Mouse (Mus musculus): Measurements from ENCODE around the gene Slc25a34. TPM values are rescaled to one million over a fixed set of nuclear protein-coding genes. Genes with fewer than 3 reads are reported as not detected.

The Slc25a34 gene
- polyA plus RNA-seq, 1 experiment, result 3.9 TPM

GRCm38 (mm10) chr4:141622091-141622490 is 1.5 kb downstream of the Slc25a34 start:
- DNase-seq, result no peak
- H3K4me1 ChIP-seq (ENCODE audit: control insufficient read depth, insufficient read depth, low read length), result peaks cover 13% of the 10 kb centered on the region
- TF ChIP-seq CTCF (IDR thresholded peaks at IDR 0.05; ENCODE audit: insufficient read depth, low read length), result no peak
- no peak for TF ChIP-seq POLR2A (IDR thresholded peaks at IDR 0.05; ENCODE audit: borderline replicate concordance, extremely low read depth, low read depth, low read length)
- H3K4me3 ChIP-seq (replicated peaks; ENCODE audit: extremely low read depth, low read depth, low read length), result no peak overlapping the region
- WGBS, result 84% methylated on average over 8 of the region's 8 CpGs

- DNase-seq, result no peak
- 79% methylated on average over 8 of the region's 8 CpGs for WGBS
- TF ChIP-seq POLR2A (IDR thresholded peaks at IDR 0.05; ENCODE audit: borderline replicate concordance, extremely low read depth, low read depth, low read length), result no peak
- TF ChIP-seq CTCF (IDR thresholded peaks at IDR 0.05; ENCODE audit: insufficient read depth, low read length), result no peak
- peaks cover 13% of the 10 kb centered on the region for H3K4me1 ChIP-seq (ENCODE audit: control insufficient read depth, insufficient read depth, low read length)
- no peak overlapping the region for H3K4me3 ChIP-seq (replicated peaks; ENCODE audit: extremely low read depth, low read depth, low read length)
Observed at GRCm38 (mm10) chr4:141621297-141621696, 2.3 kb downstream of the Slc25a34 start.

GRCm38 (mm10) chr4:141619299-141619883 is 4.2 kb downstream of the Slc25a34 start:
- no peak for TF ChIP-seq POLR2A (IDR thresholded peaks at IDR 0.05; ENCODE audit: borderline replicate concordance, extremely low read depth, low read depth, low read length)
- TF ChIP-seq CTCF (IDR thresholded peaks at IDR 0.05; ENCODE audit: insufficient read depth, low read length), result no peak
- Histone ChIP-seq H3K4me3 (replicated peaks; ENCODE audit: extremely low read depth, low read depth, low read length) (no peak overlapping the region), H3K4me1 (ENCODE audit: control insufficient read depth, insufficient read depth, low read length) (peaks cover 13% of the 10 kb centered on the region)
- WGBS, result 82% methylated on average over 9 of the region's 9 CpGs
- DNase-seq, result no peak

- TF ChIP-seq POLR2A (IDR thresholded peaks at IDR 0.05; ENCODE audit: borderline replicate concordance, extremely low read depth, low read depth, low read length), result no peak
- peak; percentile 71 for TF ChIP-seq CTCF (IDR thresholded peaks at IDR 0.05; ENCODE audit: insufficient read depth, low read length)
- Histone ChIP-seq H3K4me1 (ENCODE audit: control insufficient read depth, insufficient read depth, low read length) (peaks cover 13% of the 10 kb centered on the region), H3K4me3 (replicated peaks; ENCODE audit: extremely low read depth, low read depth, low read length) (peak within 1 kb of the TSS; percentile 30)
- 14% methylated on average over 20 of the region's 20 CpGs for WGBS
- DNase-seq, result peak; percentile 52
Observed at GRCm38 (mm10) chr4:141618565-141619243, 4.9 kb downstream of the Slc25a34 start, which contains the start of gene Tmem82. Tmem82 (minus strand) TSS chr4:141618633.

GRCm38 (mm10) chr4:141617863-141618564 is 5.6 kb downstream of the Slc25a34 start:
- no peak for TF ChIP-seq CTCF (IDR thresholded peaks at IDR 0.05; ENCODE audit: insufficient read depth, low read length)
- no peak for TF ChIP-seq POLR2A (IDR thresholded peaks at IDR 0.05; ENCODE audit: borderline replicate concordance, extremely low read depth, low read depth, low read length)
- Histone ChIP-seq H3K4me3 (replicated peaks; ENCODE audit: extremely low read depth, low read depth, low read length) (peak overlapping the region; percentile 30), H3K4me1 (ENCODE audit: control insufficient read depth, insufficient read depth, low read length) (peaks cover 9% of the 10 kb centered on the region)
- WGBS, result 15% methylated on average over 21 of the region's 22 CpGs
- DNase-seq, result peak; percentile 49

- Histone ChIP-seq H3K4me1 (ENCODE audit: control insufficient read depth, insufficient read depth, low read length) (peaks cover 9% of the 10 kb centered on the region), H3K4me3 (replicated peaks; ENCODE audit: extremely low read depth, low read depth, low read length) (peak overlapping the region; percentile 30)
- TF ChIP-seq POLR2A (IDR thresholded peaks at IDR 0.05; ENCODE audit: borderline replicate concordance, extremely low read depth, low read depth, low read length), result no peak
- TF ChIP-seq CTCF (IDR thresholded peaks at IDR 0.05; ENCODE audit: insufficient read depth, low read length), result peak; percentile 32; the same call in 1 of the 2 replicates
- DNase-seq, result peak; percentile 60
- WGBS, result 7% methylated on average over 20 of the region's 20 CpGs
Observed at GRCm38 (mm10) chr4:141617299-141617698, 6.3 kb downstream of the Slc25a34 start.

- Histone ChIP-seq H3K4me1 (ENCODE audit: control insufficient read depth, insufficient read depth, low read length) (peaks cover 9% of the 10 kb centered on the region), H3K4me3 (replicated peaks; ENCODE audit: extremely low read depth, low read depth, low read length) (no peak overlapping the region)
- 77% methylated on average over 6 of the region's 6 CpGs for WGBS
- TF ChIP-seq POLR2A (IDR thresholded peaks at IDR 0.05; ENCODE audit: borderline replicate concordance, extremely low read depth, low read depth, low read length) (no peak), CTCF (IDR thresholded peaks at IDR 0.05; ENCODE audit: insufficient read depth, low read length) (no peak)
- DNase-seq, result no peak
Observed at GRCm38 (mm10) chr4:141616811-141617210, 6.8 kb downstream of the Slc25a34 start.

- Histone ChIP-seq H3K4me3 (replicated peaks; ENCODE audit: extremely low read depth, low read depth, low read length) (no peak overlapping the region), H3K4me1 (ENCODE audit: control insufficient read depth, insufficient read depth, low read length) (peaks cover 9% of the 10 kb centered on the region)
- DNase-seq, result no peak
- no peak for TF ChIP-seq CTCF (IDR thresholded peaks at IDR 0.05; ENCODE audit: insufficient read depth, low read length)
- no peak for TF ChIP-seq POLR2A (IDR thresholded peaks at IDR 0.05; ENCODE audit: borderline replicate concordance, extremely low read depth, low read depth, low read length)
- 83% methylated on average over 14 of the region's 14 CpGs for WGBS
Observed at GRCm38 (mm10) chr4:141614946-141615345, 8.7 kb downstream of the Slc25a34 start.

GRCm38 (mm10) chr4:141609538-141609937 is 14.1 kb downstream of the Slc25a34 start:
- no peak for DNase-seq
- peaks cover 4% of the 10 kb centered on the region for H3K4me1 ChIP-seq (ENCODE audit: control insufficient read depth, insufficient read depth, low read length)
- TF ChIP-seq CTCF (IDR thresholded peaks at IDR 0.05; ENCODE audit: insufficient read depth, low read length), result no peak
- no peak for TF ChIP-seq POLR2A (IDR thresholded peaks at IDR 0.05; ENCODE audit: borderline replicate concordance, extremely low read depth, low read depth, low read length)
- H3K4me3 ChIP-seq (replicated peaks; ENCODE audit: extremely low read depth, low read depth, low read length), result no peak overlapping the region
- WGBS, result 40% methylated on average over 6 of the region's 6 CpGs
